Mouse (Mus musculus) hematopoietic stem cell, adult 5-6 weeks (primary cell): ENCODE results near the gene Pard6b. TPM values are rescaled to one million over a fixed set of nuclear protein-coding genes. Genes with fewer than 3 reads are reported as not detected.

Source experiments
- ATAC-seq, 2 experiments: fragments of 125-278 bp in 1 of 2; replicated peaks in 1 of 2; 2 replicates each; pipeline ENCODE4 v1.8.0; 2016 to 2017; ENCODE audit warnings: inconsistent platforms in 2 of 2, mild to moderate bottlenecking in 2 of 2, moderate number of reproducible peaks in 2 of 2, low read depth in 1 of 2, moderate TSS enrichment in 1 of 2; ENCODE audit not compliant: low FRiP score in 2 of 2, poor library complexity in 2 of 2, severe bottlenecking in 2 of 2, insufficient read depth in 1 of 2, low TSS enrichment in 1 of 2
- total RNA-seq: library from RNA; stranded (forward); fragments of 172-1452, 232-1000 nt; gene quantifications from 2 replicates; pipeline ENCODE4 v1.2.3, GENCODE M21; 2017

Gene Pard6b
- total RNA-seq = 3.6 and 3.7 TPM in 2 replicates

- peak; percentile 91 to 95 for ATAC-seq
Observed at GRCm38 (mm10) chr2:168080431-168081246, at the start of gene Pard6b. Gene Pard6b, plus strand, starts transcription at chr2:168081004.

- no peak for ATAC-seq
Observed at GRCm38 (mm10) chr2:168031842-168032241, 49.0 kb upstream of the Pard6b start.

GRCm38 (mm10) chr2:168033905-168034304 lies 46.9 kb upstream of the Pard6b start:
- no peak for ATAC-seq

DNA sequence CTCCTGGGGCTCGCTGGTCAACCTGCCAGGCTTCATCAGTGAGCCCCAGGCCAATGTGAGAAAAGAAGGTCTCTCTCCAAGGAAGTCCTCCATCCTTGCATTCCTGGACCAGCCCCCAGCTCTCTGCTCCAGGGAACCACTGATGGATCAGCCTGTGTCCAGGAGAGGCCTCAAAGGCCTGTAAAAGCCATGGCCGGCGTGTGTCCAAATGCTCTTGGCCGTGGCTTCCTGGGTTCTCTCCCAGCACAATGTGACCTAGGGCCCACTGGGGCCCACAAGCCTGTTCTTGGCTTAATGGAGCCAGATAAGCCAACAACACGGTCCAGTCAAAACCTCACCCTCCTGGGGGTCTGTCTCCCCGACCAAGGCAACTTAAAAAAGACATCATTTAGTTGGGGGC lies 44.9 kb upstream of the Pard6b start:
- ATAC-seq = no peak

DNA sequence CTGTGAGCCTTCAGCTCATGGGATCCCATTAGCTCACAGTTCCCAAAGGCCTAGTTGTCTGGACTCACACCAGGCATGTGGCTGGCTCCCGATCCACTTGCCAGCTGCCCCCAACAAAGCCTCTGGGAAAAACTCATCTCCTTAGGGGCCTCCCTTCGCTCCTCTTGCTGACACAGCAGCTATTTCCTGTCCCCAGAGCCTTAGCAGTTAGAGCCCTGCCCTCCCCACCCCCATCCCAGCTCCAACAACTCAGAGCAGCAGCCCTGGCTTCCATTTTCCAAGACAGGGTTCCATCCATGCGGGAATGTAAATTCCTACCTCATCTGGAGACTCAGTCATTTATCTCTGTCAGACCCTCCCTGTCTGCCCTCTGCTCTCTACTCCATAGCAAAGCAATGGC lies 43.7 kb upstream of the Pard6b start:
- ATAC-seq = no peak

- no peak for ATAC-seq
Observed at GRCm38 (mm10) chr2:168040751-168041150, 40.1 kb upstream of the Pard6b start.

DNA sequence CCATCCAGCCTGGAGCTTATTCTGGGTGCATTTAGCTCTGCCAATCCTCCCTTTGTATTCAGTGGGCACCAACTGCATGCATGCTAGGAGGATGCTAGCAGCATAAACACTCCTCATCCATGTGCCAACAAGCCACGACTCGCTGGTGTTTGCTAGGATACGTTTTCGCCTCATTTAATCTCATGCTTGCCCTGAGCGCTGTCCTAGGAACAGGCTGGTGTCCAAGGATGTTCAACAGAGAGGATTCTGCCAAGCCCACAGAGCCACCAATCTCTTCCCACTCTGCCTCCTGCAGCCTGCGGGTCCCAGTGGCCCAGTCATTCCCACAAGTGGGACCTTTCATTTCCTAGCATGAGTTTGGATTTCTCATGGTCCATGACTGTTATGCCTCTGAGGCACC lies 38.8 kb upstream of the Pard6b start:
- no peak for ATAC-seq

- no peak for ATAC-seq
Observed at GRCm38 (mm10) chr2:168044681-168045287, 36.0 kb upstream of the Pard6b start.

- no peak for ATAC-seq
Observed at GRCm38 (mm10) chr2:168045357-168045756, 35.4 kb upstream of the Pard6b start.

DNA sequence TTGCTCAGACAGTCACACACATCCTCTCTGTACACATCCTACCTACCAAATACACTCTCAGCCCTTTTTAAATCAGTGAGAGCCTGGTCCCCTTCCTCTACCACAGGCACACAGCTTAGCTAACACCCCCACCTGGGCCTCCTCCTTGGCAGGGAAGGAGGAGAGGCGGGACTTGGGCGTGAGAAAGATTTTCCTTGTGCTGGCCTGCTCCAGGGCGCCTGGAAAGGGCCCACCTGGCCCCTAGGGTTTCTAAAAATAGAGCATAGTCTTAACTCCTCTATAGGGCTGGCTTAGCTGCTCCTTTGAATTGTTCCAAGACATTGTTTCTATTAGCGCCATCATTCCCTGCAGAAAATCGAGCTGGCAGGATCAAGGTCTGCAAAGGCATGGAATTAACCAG lies 35.0 kb upstream of the Pard6b start:
- no peak for ATAC-seq

- no peak for ATAC-seq
Observed at GRCm38 (mm10) chr2:168046467-168046866, 34.3 kb upstream of the Pard6b start.

- ATAC-seq = no peak
Observed at GRCm38 (mm10) chr2:168049002-168049635, 31.7 kb upstream of the Pard6b start.

GRCm38 (mm10) chr2:168050000-168050942 lies 30.5 kb upstream of the Pard6b start:
- peak; percentile 33 to 52; a peak in 3 of 4 replicates for ATAC-seq

- no peak for ATAC-seq
Observed at GRCm38 (mm10) chr2:168052156-168052555, 28.6 kb upstream of the Pard6b start.

- ATAC-seq = no peak
Observed at GRCm38 (mm10) chr2:168052689-168053088, 28.1 kb upstream of the Pard6b start.

DNA sequence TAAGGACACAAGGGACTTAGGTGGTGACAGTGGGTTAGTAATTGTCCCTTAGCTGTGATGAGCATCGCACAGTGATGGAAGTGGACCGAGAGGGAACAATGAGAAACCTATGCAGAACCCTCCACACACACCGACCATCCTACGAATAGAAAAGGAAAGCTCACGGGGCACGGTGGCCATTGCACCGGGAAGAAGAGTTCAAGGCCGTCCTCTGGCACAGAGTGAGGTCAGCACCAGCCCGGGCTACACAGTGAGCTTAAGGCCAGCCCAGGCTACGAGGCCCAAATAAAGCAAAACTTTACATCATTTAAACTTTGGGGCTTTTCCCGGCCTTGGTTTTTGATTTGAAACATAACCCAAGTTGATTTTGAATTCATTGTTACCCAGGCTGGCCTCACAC lies 26.7 kb upstream of the Pard6b start:
- ATAC-seq = no peak

- no peak for ATAC-seq
Observed at GRCm38 (mm10) chr2:168055910-168056665, 24.7 kb upstream of the Pard6b start.
